Mouse (Mus musculus): ENCODE measurements around the gene Zfp672.

Zfp672 gene

GRCm38 (mm10) chr11:58289992-58290682 is 40.0 kb downstream of the Zfp672 start:
- DNase-seq (ENCODE audit: low read depth, low spot score) = no peak

- no peak for DNase-seq (ENCODE audit: low read depth, low spot score)
These were observed 47.6 kb downstream of the Zfp672 start for GRCm38 (mm10) chr11:58282518-58282917.

GRCm38 (mm10) chr11:58281970-58282496 is 48.1 kb downstream of the Zfp672 start:
- no peak for DNase-seq (ENCODE audit: low read depth, low spot score)

GRCm38 (mm10) chr11:58275756-58276155 is 54.4 kb downstream of the Zfp672 start:
- no peak for DNase-seq (ENCODE audit: low read depth, low spot score)

GRCm38 (mm10) chr11:58274572-58274971 is 55.6 kb downstream of the Zfp672 start, which contains the start of gene 4930438A08Rik:
Gene 4930438A08Rik (plus strand): TSS chr11:58274799.
- no peak for DNase-seq (ENCODE audit: low read depth, low spot score)

- DNase-seq (ENCODE audit: low read depth, low spot score) = no peak
These were observed 61.9 kb downstream of the Zfp672 start for GRCm38 (mm10) chr11:58268285-58268684.
